Mouse (Mus musculus): ENCODE data around the gene Parp3. TPM values are rescaled to one million over a fixed set of nuclear protein-coding genes. Genes with fewer than 3 reads are reported as not detected.

The Parp3 gene
- polyA plus RNA-seq, 1 experiment from 2014 or later, result 1.2 TPM

DNA sequence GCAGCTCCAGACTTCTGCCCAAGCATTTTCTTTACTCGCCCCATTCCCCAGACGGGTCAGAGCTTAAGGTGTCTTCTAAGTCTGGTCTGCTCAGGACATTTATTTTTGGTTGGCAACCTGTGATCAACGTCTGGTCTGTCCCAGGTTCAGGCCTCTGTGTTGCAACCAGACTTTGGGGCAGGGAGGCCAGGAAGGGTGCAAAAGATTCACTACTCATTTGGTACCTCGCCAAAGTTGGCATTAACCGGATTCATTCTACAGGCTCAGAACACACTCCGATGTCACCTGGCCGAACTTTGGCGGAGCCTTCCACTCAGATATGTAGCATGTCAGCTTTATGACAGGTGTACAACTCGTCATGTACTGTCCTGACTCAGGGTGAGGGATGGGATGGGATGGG is 28.8 kb downstream of the Parp3 start:
- 31% methylated on average over 9 of the region's 9 CpGs for WGBS
- peaks cover 60% of the 10 kb centered on the region for H3K4me1 ChIP-seq
- no peaks in the 10 kb centered on the region for H3K9me3 ChIP-seq
- no peak for ATAC-seq (ENCODE audit: extremely low read depth, insufficient number of reproducible peaks, low FRiP score, low TSS enrichment)
- H3K9ac ChIP-seq, result peak overlapping the region; percentile 86
- H3K36me3 ChIP-seq, result no peaks in the 10 kb centered on the region
- peaks cover 3% of the 10 kb centered on the region; the same call in 1 of the 2 replicates for H3K27me3 ChIP-seq (replicated peaks)
- H3K4me3 ChIP-seq, result peak overlapping the region; percentile 68
- H3K27ac ChIP-seq (replicated peaks), result peak overlapping the region; percentile 79
- peak overlapping the region; percentile 88 for H3K4me2 ChIP-seq

DNA sequence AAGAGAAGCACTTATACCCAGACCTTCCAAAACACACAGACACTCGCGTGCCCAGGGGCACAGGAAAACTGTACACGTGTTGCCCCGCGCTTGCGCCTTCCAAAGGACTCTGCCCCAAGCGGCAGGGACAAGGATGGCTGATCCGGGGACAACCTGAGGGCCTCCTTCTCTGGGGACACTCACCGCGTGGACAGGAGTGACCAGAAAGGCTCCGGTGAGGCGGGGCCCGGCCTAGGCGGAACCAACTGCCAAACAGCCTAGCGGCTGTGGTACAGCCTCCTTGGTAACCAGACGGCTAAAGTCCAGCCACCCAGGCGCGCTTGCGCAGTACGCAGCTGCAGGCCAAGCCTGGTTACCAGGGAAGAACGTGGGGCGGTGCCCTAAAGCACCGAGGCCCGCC is 29.4 kb downstream of the Parp3 start, which contains the start of the genes Abhd14b and Abhd14a:
Gene Abhd14b (plus strand): TSS at position 112 of the 400 bp plus-strand sequence.
Gene Abhd14a (minus strand): TSS at position 331 of the 400 bp plus-strand sequence.
- peaks cover 54% of the 10 kb centered on the region for H3K4me1 ChIP-seq
- ATAC-seq (ENCODE audit: extremely low read depth, insufficient number of reproducible peaks, low FRiP score, low TSS enrichment), result peak; percentile 72
- WGBS, result 0% methylated on average over 24 of the region's 24 CpGs

DNA sequence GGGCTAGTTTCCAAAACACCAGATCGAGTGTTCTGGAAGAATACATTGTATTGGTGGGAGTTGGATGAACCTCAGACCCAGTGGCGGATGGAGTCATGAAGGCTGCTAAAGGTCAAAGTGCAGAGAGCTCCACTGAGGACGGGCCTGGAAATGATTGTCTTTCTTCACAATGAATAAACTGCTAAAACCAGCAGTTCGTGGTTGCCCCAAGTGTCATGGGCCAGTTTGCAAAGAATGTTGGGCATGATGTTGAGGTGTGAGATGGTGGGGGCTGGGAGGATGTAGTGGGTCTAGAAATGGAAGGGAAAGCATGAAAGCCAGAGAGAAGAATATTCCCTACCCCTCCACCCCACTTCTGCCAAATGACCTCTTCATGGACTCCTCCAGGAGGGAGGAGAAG is 31.9 kb downstream of the Parp3 start:
- no peak overlapping the region for H3K9ac ChIP-seq
- H3K27me3 ChIP-seq (replicated peaks), result no peaks in the 10 kb centered on the region
- no peak overlapping the region for H3K4me2 ChIP-seq
- 75% methylated on average over 4 of the region's 4 CpGs for WGBS
- H3K4me1 ChIP-seq, result peaks cover 31% of the 10 kb centered on the region
- no peaks in the 10 kb centered on the region; the same call in 1 of the 2 replicates for H3K36me3 ChIP-seq
- no peak overlapping the region for H3K27ac ChIP-seq (replicated peaks)
- H3K9me3 ChIP-seq, result no peaks in the 10 kb centered on the region
- ATAC-seq (ENCODE audit: extremely low read depth, insufficient number of reproducible peaks, low FRiP score, low TSS enrichment), result no peak
- H3K4me3 ChIP-seq, result no peak overlapping the region

More for the DNA sequence above, 29.4 kb downstream of the Parp3 start, which contains the start of the genes Abhd14b and Abhd14a:
- H3K4me3 ChIP-seq, result peak within 1 kb of the TSS; percentile 68
- H3K4me2 ChIP-seq, result peak within 1 kb of the TSS; percentile 88
- peak within 1 kb of the TSS; percentile 86 for H3K9ac ChIP-seq
- peaks cover 3% of the 10 kb centered on the region; the same call in 1 of the 2 replicates for H3K27me3 ChIP-seq (replicated peaks)
- peak within 1 kb of the TSS; percentile 79 for H3K27ac ChIP-seq (replicated peaks)
- no peaks in the 10 kb centered on the region for H3K36me3 ChIP-seq
- H3K9me3 ChIP-seq, result no peaks in the 10 kb centered on the region

DNA sequence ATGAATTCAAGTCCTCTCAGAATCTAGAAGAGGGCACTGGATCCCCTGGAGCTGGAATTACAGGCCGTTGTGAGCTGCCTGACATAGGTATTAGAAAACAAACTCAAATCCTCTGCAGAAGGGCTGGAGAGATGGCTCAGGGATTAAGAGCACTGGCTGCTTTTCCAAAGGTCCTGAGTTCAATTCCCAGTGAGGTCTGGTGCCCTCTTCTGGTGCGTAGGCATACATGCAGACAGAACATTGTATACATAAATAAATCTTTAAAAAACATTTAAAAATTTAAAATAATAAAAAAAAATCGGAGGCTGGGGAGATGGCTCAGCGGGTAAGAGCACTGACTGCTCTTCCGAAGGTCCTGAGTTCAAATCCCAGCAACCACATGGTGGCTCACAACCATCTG is 34.1 kb downstream of the Parp3 start:
- Histone ChIP-seq H3K4me2 (no peak overlapping the region), H3K36me3 (no peaks in the 10 kb centered on the region; the same call in 1 of the 2 replicates), H3K27me3 (replicated peaks) (no peaks in the 10 kb centered on the region), H3K4me3 (no peak overlapping the region), H3K9me3 (no peaks in the 10 kb centered on the region), H3K4me1 (peaks cover 23% of the 10 kb centered on the region), H3K9ac (no peak overlapping the region), H3K27ac (replicated peaks) (no peak overlapping the region)
- ATAC-seq (ENCODE audit: extremely low read depth, insufficient number of reproducible peaks, low FRiP score, low TSS enrichment), result no peak
- WGBS, result 75% methylated on average over 5 of the region's 5 CpGs

DNA sequence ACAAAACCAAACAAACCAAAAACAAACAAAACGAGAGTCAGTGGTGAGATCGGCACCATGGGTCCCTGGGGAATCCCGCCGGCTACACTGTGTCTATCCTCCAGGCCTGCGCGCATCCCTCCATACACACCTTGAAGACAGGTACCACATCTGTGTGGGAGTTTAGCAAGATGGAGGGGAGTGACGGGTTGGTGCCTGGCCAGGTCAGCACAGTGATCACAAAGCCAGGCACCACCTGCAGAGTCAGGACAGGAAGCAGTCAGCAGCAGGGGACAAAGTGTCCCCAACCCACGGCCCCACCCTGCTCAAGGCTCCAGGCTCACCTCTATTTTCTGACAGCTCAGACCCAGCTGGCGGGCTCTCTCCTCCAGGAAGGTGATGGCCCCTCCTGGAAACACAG is 40.2 kb downstream of the Parp3 start:
- Histone ChIP-seq H3K4me2 (0 out of 2 replicates have a peak overlapping the region, but pooled peaks have one; percentile 78), H3K9ac (peak overlapping the region; percentile 76), H3K4me1 (peaks cover 33% of the 10 kb centered on the region), H3K27ac (replicated peaks) (no peak overlapping the region), H3K27me3 (replicated peaks) (no peaks in the 10 kb centered on the region), H3K4me3 (no peak overlapping the region), H3K36me3 (peaks cover 31% of the 10 kb centered on the region), H3K9me3 (no peaks in the 10 kb centered on the region)
- ATAC-seq (ENCODE audit: extremely low read depth, insufficient number of reproducible peaks, low FRiP score, low TSS enrichment), result no peak
- WGBS, result 77% methylated on average over 9 of the region's 9 CpGs

DNA sequence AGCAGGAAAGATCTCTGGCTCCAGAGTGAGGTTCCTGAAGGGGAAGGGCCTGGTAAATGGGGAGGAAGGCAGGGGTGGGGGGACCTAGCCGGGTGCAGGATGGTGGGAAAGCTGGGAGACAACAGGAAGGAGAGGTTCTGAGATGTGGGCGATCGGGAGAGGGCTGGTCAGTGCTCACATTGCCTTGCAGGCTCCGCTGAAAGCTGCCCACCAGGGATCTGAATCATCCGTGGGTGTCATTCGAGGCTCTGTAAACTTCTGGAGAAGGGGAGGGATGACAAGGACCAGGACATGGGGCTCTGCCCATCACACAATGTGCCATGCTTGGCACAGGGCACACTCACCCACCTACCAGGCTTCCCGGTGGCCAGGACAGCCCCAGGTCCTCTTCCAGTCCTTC is 43.4 kb downstream of the Parp3 start:
- Histone ChIP-seq H3K4me2 (no peak overlapping the region), H3K27ac (replicated peaks) (no peak overlapping the region), H3K4me1 (peaks cover 39% of the 10 kb centered on the region), H3K36me3 (peaks cover 44% of the 10 kb centered on the region), H3K9me3 (no peaks in the 10 kb centered on the region), H3K27me3 (replicated peaks) (no peaks in the 10 kb centered on the region), H3K4me3 (no peak overlapping the region), H3K9ac (0 out of 2 replicates have a peak overlapping the region, but pooled peaks have one; percentile 7)
- 67% methylated on average over 7 of the region's 7 CpGs for WGBS
- ATAC-seq (ENCODE audit: extremely low read depth, insufficient number of reproducible peaks, low FRiP score, low TSS enrichment), result no peak

DNA sequence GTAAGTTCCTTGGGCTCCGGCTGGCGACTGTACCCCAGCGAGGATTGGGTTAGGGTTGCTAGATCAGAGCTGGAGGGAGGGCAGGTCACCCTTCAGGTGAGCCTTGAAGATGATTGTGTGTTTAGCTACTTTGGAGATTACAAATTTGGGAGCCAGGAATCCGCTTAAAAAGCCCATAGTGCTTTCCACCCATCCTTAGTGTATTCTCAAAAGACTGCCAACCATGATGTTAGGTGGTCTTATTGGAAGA is 46.8 kb downstream of the Parp3 start:
- Histone ChIP-seq H3K36me3 (peaks cover 43% of the 10 kb centered on the region), H3K4me2 (peak overlapping the region; percentile 81), H3K27me3 (replicated peaks) (no peaks in the 10 kb centered on the region), H3K9ac (peak overlapping the region; percentile 100), H3K27ac (replicated peaks) (peak overlapping the region; percentile 99), H3K9me3 (no peaks in the 10 kb centered on the region), H3K4me3 (peak overlapping the region; percentile 93), H3K4me1 (peaks cover 25% of the 10 kb centered on the region)
- whole genome bisulfite sequencing, result 2% methylated on average over 4 of the region's 4 CpGs
- ATAC-seq (ENCODE audit: extremely low read depth, insufficient number of reproducible peaks, low FRiP score, low TSS enrichment), result no peak

DNA sequence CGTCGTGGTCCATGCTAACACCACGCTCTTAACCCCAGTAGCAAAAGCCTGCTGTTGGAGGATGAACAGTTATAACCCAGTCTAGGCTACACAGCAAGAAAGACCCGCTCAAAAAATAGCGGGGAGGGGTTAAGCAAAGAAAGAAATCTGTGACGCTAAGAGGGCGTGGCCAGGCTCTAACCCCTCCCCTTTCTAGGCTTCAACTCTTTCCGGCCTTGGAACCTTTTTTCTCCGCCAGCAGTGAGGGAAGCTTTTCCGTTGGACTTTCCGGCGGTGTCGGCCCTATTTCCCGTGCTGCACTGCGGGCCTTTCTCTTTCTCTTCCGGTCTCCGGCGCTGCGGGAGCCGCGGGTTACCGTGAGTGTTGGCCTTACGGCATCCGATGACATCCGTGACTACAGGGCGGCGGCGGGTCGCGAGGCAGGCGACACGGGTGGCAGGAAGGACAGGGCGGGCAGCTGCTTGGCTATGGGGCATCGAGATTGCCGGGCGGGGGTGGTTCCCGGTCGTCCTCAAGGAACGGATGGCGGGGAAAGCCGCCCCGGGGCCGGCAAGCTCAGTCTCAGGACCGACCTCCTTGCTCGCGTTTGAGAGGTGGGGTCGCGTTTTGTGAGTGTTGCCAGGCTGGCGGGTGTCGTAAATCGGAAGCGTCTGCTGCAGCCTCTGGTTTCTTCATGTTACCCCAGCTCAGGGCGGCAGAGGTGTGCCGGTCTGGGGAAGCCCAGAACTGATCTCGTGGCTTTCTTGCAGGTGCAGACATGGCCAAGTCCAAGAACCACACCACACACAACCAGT is 47.3 kb downstream of the Parp3 start, which contains the start of gene Rpl29:
Gene Rpl29 (plus strand): TSS at position 234 of the 794 bp plus-strand sequence.
- peak; percentile 87 for ATAC-seq (ENCODE audit: extremely low read depth, insufficient number of reproducible peaks, low FRiP score, low TSS enrichment)
- Histone ChIP-seq H3K4me1 (peaks cover 25% of the 10 kb centered on the region), H3K9ac (peak within 1 kb of the TSS; percentile 100), H3K27ac (replicated peaks) (peak within 1 kb of the TSS; percentile 99), H3K4me2 (peak within 1 kb of the TSS; percentile 81), H3K9me3 (no peaks in the 10 kb centered on the region), H3K4me3 (peak within 1 kb of the TSS; percentile 93), H3K36me3 (peaks cover 38% of the 10 kb centered on the region), H3K27me3 (replicated peaks) (no peaks in the 10 kb centered on the region)
- WGBS, result under 1% methylated on average over 55 of the region's 55 CpGs

DNA sequence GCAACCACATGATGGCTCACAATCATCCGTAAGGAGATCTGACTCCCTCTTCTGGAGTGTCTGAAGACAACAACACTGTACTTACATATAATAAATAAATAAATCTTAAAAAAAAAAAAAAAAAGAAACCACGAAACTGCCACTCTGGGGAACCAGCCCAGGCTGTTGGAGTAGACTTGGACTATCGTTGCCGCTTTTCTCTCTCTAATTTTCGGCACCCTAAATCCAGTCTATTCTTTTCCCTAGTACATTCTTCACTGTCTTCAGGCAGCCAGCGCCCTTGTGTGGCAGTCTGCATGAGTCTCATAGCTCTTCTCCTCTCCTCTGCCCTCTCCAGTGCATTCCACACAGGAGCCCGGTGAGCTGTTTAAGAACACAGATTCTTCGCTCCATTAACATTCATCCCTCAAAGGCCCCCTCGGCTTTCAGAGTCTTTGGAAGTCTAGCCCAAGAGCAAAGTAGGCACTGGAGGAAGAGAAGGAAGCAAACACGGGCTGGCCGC is 48.0 kb downstream of the Parp3 start:
- WGBS, result 17% methylated on average over 11 of the region's 11 CpGs
- H3K9me3 ChIP-seq, result no peaks in the 10 kb centered on the region
- peak overlapping the region; percentile 86 for H3K9ac ChIP-seq
- H3K27ac ChIP-seq (replicated peaks), result peak overlapping the region; percentile 99
- peaks cover 35% of the 10 kb centered on the region for H3K36me3 ChIP-seq
- H3K4me3 ChIP-seq, result peak overlapping the region; percentile 93
- H3K27me3 ChIP-seq (replicated peaks), result no peaks in the 10 kb centered on the region
- peaks cover 25% of the 10 kb centered on the region for H3K4me1 ChIP-seq
- peak overlapping the region; percentile 81 for H3K4me2 ChIP-seq
- peak; percentile 15; the same call in 1 of the 2 replicates for ATAC-seq (ENCODE audit: extremely low read depth, insufficient number of reproducible peaks, low FRiP score, low TSS enrichment)

DNA sequence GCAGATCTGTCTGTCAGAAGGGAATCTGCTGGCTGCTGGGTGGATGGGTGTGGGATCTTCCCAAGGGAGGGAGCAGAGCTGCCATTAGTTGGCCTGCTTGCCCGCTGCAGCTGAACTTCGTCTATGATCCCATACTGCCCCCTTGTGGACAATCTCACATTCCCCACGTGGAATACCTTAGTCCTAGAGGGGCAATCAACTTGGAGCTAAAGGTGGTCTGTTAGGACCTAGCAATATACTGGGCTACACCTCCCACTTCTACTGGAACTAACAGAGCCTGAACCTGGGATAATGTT is 54.9 kb downstream of the Parp3 start:
- no peaks in the 10 kb centered on the region for H3K9me3 ChIP-seq
- 0 out of 2 replicates have a peak, but pooled peaks have one; percentile 9 for ATAC-seq (ENCODE audit: extremely low read depth, insufficient number of reproducible peaks, low FRiP score, low TSS enrichment)
- H3K36me3 ChIP-seq, result no peaks in the 10 kb centered on the region
- 0% methylated on average over 3 of the region's 3 CpGs for WGBS
- H3K27ac ChIP-seq (replicated peaks), result no peak overlapping the region
- H3K27me3 ChIP-seq (replicated peaks), result peaks cover 8% of the 10 kb centered on the region
- H3K4me3 ChIP-seq, result peak overlapping the region; percentile 23
- H3K9ac ChIP-seq, result peak overlapping the region; percentile 44; the same call in 1 of the 2 replicates
- H3K4me1 ChIP-seq, result peaks cover 39% of the 10 kb centered on the region
- H3K4me2 ChIP-seq, result peak overlapping the region; percentile 57

DNA sequence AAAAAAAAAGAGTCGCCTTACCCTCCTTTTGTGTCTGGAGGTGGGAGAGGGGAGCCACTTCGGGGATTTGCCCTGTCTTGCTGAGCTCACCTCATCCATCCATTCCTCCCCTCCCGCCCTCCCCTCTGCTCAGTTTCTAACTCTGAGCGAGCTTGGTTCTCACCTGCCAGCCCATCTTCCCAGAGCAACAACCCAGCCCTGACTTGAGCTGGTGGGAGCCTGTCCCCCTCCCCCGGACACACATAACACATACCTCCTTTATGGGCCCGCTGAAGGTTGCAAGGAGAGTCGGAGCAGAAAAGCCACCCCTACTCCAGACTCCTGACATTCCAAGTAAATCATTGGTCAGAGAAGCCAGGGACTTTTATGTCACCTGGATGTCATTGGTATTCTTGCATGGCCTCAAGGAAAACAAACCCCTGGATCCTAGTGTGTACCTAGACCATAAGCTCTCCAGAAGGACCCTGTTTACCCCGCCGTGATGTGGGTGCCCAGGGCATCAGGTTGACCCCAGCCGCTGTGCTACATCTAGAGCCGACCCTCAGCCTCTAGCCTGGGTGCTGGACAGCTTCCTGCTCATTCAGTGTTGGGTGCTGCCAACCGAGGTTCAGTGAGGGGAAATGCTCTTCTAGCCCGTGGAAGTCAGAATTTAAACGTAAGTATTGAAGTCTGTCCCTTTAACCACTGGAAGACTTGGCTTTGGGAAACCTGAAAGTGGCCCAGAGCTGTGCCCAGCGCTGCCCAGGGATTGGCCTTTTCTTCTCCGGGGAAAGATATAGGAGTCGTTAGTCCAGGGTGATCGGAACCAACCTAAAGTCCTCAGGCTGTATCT is 55.5 kb downstream of the Parp3 start:
- H3K27me3 ChIP-seq (replicated peaks), result peaks cover 8% of the 10 kb centered on the region
- H3K9ac ChIP-seq, result peak overlapping the region; percentile 44; the same call in 1 of the 2 replicates
- H3K9me3 ChIP-seq, result no peaks in the 10 kb centered on the region
- no peak overlapping the region for H3K27ac ChIP-seq (replicated peaks)
- H3K4me1 ChIP-seq, result peaks cover 43% of the 10 kb centered on the region
- H3K36me3 ChIP-seq, result no peaks in the 10 kb centered on the region
- ATAC-seq (ENCODE audit: extremely low read depth, insufficient number of reproducible peaks, low FRiP score, low TSS enrichment), result no peak
- peak overlapping the region; percentile 23 for H3K4me3 ChIP-seq
- peak overlapping the region; percentile 57 for H3K4me2 ChIP-seq
- 21% methylated on average over 18 of the region's 18 CpGs for WGBS

Data from heart, embryonic 13.5 days (tissue).